Mouse (Mus musculus): ENCODE measurements around the gene Rasal2.

DNA sequence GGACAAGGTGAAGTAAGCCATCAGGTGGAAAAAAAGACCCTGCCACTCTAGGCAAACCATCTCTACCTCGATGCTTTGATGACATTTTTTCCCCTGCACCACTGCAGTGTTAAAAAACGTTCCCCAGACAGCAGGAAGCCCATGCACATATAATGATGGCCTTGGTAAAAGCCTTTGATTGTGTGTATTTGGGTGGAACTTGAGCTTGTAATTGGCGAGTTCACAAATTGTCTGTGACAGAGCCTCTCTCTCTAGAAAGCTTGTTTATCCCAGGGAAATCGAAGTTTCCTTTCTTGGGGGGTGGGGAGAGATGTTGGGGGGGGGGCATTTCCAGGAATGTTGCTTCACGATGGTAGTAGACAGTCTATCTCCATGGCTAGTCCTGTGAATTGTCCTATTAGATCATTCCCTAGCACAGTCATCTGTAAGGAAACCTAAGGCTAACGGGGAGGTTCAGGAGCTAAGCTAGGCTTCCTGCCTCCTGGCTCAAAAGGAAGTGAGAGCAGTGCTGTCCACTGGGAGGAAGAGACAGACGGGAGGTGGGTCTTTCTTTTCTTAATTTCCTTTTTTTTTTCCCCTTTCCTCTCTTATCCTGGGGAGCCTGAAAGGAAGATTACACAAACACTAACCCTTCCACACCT is 35.9 kb upstream of the Rasal2 start:
- no peak for TF ChIP-seq FLI1 (IDR thresholded peaks at IDR 0.05; ENCODE audit: low read length)
- no peak for TF ChIP-seq GATA1 (IDR thresholded peaks at IDR 0.05; ENCODE audit: borderline replicate concordance, low read length)

Measured in megakaryocyte, embryonic 14.5 days (primary cell).